Mouse (Mus musculus): ENCODE results near the gene Gh. TPM values are rescaled to one million over a fixed set of nuclear protein-coding genes. Genes with fewer than 3 reads are reported as not detected.
"Not testable (repeated sequence)": the region's sequence is repeated elsewhere in the genome, so short reads cannot be mapped to it uniquely, and the experiment has no call there.

Gh gene
- not detected in 2 replicates for total RNA-seq (2017)

DNA sequence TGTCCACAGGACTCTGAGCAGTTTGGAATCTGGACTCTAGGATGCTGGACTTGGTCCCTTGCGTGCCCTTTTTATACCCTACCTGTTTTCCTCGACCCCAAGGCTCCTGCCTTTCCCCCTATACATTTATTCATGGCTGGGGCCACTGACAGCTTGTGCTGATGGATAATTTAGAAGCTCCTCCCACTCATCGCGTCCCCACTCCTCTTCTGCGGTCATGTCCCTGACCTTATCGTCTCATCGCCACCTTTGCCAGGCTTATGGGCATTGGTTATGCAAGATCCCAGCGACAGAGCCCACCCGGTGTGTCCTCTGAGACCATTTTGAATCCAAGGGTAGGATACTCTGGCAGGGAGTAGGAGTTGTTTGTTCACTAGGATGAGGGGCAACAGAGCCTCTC is at the start of gene Gh:
Gh (minus strand) TSS at position 101 of the 400 bp plus-strand sequence.
- no peak for ATAC-seq (replicated peaks; ENCODE audit: low read depth, poor library complexity, severe bottlenecking)

DNA sequence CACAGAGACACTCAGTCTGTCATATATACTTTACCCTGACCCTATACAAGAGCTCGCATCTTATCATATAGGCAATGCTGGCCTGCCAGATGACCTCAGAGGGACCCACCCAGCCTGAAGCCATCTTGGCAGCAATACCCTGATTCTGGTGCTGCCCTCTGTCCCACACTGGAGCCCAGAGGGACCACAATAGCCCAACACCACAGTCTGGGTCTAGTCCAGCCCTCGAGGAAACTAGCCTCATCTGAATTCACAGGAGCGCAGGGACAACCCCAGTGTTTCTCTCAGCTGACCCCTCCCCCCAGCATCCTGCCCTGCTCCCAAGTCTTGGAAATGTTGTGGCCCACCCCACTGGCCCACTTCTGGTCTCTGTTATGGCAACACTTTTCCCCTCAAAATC is 49.6 kb upstream of the Gh start:
- ATAC-seq (replicated peaks; ENCODE audit: low read depth, poor library complexity, severe bottlenecking) = no peak

DNA sequence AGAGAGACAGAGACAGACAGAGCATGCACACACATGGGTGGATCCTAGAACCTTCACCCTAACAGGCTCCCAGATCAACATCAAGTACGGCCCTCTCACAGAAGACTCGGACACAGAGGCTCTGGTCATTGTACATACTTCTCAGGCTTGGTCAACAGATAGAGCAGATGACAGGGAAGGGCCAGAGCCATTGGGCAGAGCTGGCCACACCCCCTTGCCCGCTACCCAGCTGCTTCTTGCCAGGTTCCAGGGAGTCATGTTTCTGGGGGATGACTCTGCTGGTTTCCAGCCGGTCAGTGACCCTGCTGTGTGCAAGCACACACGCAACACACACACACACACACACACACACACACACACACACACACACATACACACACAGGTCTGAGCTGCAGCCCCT is 49.2 kb upstream of the Gh start:
- no peak for ATAC-seq (replicated peaks; ENCODE audit: low read depth, poor library complexity, severe bottlenecking)

DNA sequence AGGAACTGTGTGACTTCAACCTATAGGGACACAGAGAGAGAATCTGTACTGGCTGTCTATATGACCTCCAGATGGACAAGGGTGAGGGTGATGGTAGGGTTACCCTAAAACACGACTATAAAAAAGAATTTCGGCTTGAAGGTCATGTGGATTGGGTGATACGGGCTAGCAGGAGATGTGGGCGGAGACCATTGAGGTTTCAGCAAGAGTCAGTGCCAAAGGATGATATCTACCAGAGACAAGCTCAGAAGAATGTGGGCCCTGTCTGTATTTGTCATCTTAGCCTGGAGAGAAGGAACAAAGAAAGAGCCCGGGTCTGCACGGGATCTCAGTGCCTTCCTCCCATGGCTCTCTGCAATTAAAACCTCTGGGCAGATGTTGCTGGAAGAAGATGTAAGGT is 48.1 kb upstream of the Gh start:
- no peak for ATAC-seq (replicated peaks; ENCODE audit: low read depth, poor library complexity, severe bottlenecking)

DNA sequence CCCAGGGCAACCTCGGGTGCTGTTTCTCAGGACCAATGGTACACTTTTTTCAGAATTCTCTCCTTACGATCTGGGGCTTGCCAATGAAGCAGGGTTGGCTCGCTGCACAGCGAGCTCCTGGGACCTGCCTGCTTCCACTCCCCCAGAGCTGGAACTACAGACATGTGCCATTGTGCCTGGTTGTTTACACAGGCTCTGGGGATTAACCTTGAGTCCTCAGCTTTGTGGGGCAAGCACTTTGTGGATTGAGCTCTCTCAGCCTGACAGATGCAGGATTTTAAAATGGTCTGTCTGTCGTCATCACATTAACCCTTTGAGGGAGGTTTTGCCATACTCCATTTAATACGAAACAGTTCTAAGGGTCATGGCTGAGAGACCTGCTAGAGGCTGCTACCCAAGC is 43.2 kb upstream of the Gh start:
- no peak for ATAC-seq (replicated peaks; ENCODE audit: low read depth, poor library complexity, severe bottlenecking)

DNA sequence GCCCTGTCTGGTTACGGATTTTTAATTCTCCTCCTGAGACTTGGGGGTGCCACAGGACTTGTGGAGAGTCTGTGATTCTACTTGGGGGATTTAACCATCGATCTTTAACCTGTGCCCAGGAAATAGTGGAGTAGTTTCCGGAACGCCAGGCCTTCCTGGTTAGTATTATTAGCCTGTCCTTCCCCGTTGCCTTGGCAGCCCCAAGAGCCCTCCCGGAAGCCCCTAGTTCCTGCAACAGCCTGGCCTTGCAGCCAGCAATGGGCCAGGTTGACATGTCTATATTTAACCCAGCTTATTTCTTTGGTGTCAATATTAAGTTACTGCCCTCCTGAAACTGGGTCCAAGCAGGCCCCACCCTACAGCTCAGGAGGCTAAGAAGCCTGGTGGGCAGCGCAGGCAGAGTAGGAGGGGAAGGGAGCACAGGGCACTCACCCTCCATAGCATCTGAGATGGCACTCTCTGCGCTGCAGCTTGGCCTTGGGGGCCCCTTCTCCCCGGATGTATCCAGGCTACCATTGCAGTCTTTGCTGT is 39.4 kb upstream of the Gh start:
- ATAC-seq (replicated peaks; ENCODE audit: low read depth, poor library complexity, severe bottlenecking) = 0 out of 2 replicates have a peak, but pooled peaks have one; percentile 32

DNA sequence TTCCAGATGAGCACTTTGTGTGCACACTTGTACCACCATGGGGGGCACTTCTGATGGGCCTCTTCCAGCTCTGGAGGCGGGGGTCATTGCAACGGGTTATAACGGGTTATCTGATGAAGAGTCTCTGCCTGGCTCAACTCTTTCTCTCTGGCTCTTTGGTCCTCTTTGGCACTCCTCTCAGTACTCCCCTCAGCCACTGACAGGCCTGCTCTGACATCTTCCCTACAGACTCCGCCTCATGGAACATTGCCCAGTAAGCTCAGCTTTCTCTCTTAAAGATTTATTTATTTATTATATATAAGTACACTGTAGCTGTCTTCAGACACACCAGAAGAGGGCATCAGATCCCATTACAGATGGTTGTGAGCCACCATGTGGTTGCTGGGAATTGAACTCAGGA is 37.7 kb upstream of the Gh start:
- ATAC-seq (replicated peaks; ENCODE audit: low read depth, poor library complexity, severe bottlenecking) = not testable (repeated sequence)

DNA sequence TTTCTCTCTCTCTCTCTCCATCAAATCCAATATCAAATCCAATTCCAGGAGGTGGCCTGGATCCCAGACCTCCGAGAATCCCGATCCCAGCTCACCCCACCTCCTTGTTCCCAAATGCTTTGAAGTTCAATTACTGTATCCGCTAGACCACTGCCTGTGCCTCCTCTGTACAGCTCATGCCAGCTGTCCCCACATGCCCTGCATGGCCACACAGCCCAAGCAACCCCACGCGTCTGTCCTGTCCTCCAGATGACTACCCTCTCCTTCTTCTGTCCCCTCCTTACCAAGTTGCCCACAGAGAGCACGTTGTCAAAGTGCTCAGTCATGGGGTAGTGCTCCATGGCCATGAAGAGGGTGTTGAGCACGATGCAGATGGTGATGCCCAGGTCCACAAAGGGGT is 37.2 kb upstream of the Gh start:
- no peak for ATAC-seq (replicated peaks; ENCODE audit: low read depth, poor library complexity, severe bottlenecking)

DNA sequence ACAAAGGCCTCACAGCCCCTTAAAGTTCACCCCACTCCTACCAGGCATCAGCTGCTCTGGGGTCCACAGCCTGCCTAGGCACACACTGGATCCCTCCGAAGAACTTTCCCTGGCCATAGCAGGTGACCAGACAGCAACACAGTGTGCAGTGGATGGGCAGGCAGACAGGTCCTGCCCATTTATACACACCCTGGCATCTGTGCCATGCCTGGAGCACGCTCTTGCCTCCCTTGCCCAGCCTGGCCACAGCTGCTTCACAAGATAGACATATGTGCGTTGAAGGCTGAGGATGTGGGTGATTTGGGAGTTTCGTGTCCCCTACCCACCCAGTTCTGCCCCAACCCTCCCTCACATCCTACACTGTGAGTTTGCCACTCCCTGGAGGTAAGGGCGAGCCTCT is 36.4 kb upstream of the Gh start:
- no peak for ATAC-seq (replicated peaks; ENCODE audit: low read depth, poor library complexity, severe bottlenecking)

DNA sequence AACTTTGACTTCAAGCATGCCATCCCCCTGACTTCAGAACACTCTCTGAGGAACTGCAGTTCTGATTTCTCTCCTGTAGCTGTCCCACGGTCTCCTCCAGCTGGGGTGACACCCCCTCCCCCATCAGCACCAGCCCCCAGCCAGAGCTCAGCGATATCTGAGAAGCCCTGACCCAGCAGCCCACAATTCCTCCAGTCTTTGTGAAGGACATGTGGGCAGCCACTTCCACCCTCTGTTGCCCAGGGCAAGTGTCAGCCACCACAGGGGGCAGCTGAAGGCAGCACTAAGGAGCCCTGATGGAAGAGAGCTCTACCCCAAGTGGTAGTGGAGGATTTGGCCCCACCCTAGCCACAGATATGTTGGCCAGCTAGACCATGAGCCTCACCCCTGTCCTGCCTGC is 32.4 kb upstream of the Gh start:
- peak; percentile 60 for ATAC-seq (replicated peaks; ENCODE audit: low read depth, poor library complexity, severe bottlenecking)

DNA sequence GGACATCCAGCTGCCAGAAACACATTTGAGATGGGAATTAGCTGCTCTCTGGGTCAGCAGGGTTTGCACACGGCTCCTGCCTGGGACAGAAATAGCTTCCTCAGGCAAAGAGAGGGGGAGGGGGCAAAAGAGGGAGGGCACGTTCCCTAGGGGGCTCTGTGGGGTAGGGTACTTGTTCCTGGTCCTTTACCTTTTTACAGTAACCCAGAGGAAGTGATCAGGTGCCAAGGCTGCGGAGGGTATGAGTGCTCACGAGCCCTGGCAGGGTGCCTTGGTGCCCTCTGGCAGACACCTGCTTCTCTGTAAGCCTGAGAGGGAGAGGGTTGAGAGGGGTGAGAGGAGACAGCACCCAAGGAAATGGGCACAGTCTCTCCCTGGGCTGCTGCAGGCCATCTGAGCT is 30.8 kb upstream of the Gh start:
- ATAC-seq (replicated peaks; ENCODE audit: low read depth, poor library complexity, severe bottlenecking) = no peak

DNA sequence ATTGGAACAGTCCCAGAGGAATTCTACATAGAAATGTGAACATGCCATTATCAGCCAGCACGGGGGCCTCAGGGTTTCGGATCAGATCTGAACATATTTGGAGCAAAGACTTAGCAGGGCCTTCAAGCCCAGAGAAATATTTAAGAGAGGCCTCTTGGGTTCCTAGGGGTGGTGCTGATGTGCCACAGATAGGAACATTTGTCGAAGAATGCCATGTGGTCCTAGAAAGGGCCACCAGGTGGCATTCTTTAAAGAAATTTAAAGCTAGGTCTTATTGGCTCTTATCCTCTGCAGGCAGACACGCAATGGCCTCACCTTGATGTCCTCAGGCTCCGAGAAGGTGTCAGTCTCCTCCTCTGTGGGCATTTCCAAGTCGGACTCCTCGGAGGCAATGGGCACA is 28.0 kb upstream of the Gh start:
- ATAC-seq (replicated peaks; ENCODE audit: low read depth, poor library complexity, severe bottlenecking) = peak; percentile 65

DNA sequence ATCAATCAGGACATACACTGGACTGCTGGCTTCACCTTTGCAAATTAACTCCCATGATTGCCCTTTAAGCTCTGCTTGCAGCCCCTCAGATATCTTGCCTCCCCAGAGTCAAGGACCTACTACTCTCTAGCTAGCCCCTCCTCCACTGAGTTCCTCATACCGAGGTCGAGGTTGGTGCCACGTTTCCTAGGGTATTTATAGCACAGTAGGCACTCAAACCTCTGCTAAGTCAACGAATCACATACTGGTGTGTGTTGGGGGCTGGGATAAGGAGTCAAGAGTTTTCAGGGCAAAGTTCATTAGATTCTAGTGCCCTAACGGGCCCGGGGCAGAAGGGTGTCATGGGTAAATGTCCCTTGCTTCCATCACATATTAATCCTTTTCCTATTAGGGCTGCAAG is 27.5 kb upstream of the Gh start:
- no peak for ATAC-seq (replicated peaks; ENCODE audit: low read depth, poor library complexity, severe bottlenecking)

DNA sequence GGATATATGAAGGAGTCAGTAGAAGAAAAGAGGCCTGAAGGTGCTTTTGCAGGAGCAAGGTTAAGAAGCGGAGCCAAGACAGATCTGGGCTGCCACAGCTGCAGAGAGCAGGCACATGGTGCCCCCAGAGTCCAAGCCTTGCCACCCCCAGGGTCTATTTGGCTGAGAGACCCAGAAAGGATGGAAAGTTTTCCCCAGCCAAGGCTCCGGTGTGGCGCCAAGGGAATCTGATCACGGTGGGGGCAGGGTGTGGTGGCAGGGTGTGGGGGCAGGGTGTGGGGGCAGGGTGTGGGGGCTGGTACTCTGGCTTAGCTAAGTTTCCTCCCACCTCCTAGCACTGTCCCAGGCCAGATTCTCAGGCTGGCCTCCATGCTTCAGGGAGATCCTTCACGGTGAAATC is 26.9 kb upstream of the Gh start:
- ATAC-seq (replicated peaks; ENCODE audit: low read depth, poor library complexity, severe bottlenecking) = no peak

DNA sequence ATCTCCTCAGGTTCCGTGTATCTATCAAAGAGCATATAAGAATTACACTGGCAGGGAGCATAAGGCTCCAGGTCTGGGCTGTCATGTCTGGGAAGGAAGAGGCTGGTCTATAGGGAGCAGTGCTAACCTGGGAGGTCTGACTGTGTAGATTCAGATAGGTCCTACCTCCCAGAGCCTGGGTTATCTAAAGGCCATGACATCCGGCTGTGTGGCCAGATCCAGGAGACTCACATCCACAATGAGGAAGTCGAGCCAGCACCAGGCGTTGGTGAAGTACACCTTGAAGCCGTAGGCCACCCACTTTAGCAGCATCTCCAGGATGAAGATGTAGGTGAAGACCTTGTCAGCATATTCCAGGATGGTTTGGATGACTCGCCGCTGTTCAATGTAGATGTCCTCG is 24.8 kb upstream of the Gh start:
- ATAC-seq (replicated peaks; ENCODE audit: low read depth, poor library complexity, severe bottlenecking) = no peak

DNA sequence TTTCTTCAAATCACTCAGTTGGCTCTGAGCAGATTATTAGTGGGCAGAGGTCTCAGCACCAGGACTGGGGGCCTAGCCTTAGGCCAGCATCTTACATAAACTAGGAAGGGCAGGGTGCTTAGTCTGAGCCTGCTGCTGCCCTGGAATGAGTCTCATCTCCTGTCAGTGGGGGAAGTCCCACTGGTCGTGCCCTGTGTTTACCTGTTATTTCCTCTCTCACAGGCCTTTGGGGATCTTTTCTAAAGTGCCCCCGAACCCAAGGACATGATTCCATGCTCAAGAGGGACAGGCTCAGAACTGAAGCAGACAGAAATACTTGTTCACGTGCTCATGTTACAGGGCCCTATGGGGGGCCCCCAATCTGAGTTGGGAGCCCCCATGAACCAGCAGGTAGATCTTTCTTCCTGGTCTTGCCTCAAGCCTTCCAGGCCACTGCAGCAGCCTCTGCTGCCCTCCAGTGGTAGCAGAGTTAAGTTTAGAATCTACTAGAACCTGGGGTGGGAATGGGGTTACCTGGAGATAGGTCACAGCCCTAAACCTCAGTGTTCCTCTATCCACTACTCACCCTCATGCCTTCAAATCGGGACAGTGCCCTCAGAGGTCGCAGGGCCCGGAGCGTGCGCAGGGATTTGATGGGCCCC is 24.0 kb upstream of the Gh start:
- peak; percentile 62 for ATAC-seq (replicated peaks; ENCODE audit: low read depth, poor library complexity, severe bottlenecking)

DNA sequence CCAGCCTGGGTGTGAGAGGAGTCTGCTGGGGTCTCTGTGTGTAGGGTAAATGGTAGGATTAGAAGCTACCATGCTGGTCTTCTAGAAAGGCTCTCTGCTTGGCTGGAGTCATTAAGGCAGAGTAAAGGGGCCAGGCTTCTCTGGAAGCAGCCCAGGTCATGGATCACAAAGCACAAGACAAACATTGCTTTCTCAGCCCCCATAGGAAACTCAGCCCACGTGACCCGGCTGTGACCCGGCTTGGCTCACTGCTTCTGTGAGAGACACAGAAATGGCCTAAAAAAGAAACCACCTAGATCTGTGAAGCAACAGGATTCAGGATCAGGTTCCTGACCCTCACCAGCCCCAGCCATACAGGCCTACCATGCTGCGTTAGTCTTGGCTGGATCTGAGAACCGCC is 23.2 kb upstream of the Gh start:
- no peak for ATAC-seq (replicated peaks; ENCODE audit: low read depth, poor library complexity, severe bottlenecking)

DNA sequence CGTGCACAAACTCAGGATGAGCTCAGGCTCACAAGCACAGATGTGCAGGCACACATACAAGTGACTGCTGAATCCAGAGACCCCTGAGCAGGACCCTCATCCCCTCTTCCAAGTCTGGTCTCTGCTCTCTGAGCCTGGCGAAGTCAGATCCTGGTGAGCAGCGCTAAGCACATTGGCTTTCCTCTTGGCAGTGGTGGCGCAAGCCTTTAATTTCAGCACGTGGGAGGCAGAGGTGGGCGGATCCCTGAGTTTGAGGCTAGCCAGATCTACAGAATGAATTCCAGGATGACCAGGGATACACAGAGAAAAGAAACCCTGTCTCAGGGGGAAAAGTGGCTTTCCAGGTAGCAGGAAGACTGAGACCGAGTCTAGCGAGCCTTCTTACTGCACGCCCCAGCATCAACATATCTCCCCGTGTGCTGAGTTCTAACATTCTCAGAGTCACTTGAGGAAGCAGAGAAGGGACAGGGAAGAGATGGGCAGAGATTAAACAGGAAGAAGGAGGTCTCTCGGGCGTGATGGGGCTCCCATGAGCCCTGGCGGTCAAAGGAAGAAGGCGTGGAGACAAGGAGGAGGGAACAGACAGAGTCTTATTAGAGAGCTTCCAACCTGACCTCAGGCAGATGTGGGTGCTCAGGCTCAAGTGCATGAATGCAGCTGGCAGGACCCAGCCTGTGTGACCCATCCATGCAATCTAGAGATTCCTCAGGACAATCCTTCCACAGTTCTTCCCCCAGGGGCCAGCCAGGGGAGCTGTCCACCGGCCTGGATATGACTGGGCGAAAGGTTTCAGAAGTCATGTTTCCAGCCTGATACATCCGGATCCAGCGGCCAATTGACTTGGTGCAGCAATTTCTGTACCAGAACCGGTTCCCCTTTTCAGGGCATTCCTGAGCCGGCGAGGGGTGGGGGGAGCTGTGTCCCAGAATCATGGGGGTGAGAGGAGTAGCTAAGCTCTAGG is 17.0 kb upstream of the Gh start:
- peak; percentile 46 for ATAC-seq (replicated peaks; ENCODE audit: low read depth, poor library complexity, severe bottlenecking)

DNA sequence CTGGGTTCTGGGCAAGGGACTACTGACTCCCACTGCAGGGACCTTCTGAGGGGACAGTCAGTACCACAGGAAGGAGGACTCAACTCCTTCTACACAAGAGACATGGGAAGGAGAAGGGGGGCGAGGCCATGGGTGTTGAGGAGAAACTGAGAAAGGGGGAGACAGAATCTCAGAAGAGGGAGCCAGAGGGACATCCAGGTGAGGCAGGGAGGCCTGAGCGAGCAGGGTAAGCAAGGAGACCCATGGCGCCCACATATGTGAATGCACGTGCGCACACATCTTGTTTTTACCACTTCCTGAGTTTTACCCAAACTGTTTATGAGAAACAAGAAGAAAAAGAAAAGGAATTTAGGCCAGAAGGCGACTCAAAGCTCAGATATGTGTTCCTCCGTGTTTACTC is 16.1 kb upstream of the Gh start:
- no peak for ATAC-seq (replicated peaks; ENCODE audit: low read depth, poor library complexity, severe bottlenecking)

DNA sequence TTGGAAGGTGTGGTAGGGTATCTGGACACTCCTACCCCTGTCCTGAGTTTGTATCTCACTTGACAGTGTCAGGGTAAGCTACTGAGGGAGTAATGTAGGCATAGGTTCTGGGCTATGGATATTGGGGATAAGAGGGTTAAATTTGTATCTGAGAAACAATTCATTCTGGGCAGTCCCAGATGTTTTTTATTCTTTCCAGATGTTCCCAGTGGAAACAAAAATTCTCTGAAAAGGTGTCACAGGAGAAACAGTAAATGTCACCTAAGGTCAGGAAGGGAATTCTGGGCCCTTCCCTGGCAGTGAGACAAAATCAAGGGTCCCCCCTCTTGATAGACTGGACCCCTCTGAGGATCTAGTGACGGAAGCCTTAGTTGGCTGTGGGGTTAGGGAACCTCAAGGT is 14.8 kb upstream of the Gh start:
- no peak for ATAC-seq (replicated peaks; ENCODE audit: low read depth, poor library complexity, severe bottlenecking)

DNA sequence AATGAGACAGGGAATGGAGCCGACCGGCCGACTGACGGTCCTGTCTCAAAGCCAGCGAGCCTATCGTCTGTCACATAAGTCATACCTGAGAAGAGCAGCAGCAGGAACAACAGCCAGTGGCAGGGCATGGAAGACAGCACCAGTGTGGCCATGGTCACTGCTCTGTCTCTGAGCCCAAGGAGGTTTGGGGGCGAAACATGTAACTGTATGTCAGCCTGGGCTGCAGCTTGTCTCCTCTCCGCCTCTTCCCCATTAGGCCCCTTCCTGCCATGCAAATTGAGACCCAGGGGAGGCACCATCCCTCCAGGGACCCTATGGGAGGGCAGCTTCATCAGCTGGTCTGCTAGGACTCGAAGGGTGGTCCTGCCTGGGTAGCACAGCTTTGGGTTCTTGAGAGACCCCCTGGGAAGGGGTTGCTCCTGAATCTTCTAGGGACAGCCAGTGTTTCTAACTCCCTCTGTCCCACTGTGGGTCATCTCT is 12.7 kb upstream of the Gh start, which contains the start of gene Cd79b:
Cd79b (minus strand) TSS at position 430 of the 480 bp plus-strand sequence.
- peak; percentile 49 for ATAC-seq (replicated peaks; ENCODE audit: low read depth, poor library complexity, severe bottlenecking)
